Mouse (Mus musculus) stomach, postnatal 0 days (tissue): ENCODE measurements around the gene Efl1. TPM values are rescaled to one million over a fixed set of nuclear protein-coding genes. Genes with fewer than 3 reads are reported as not detected.

Experiments
- ATAC-seq: fragments of 200-750 bp; cut with Nextera tagmentation; 2 replicates; pipeline ENCODE4 v1.8.0; 2017; ENCODE audit not compliant: low FRiP score, low TSS enrichment
- DNase-seq: peaks from one replicate; pipeline ENCODE4 v3.0.0-alpha.2; 2016; ENCODE audit warnings: low spot score
- H3K27ac ChIP-seq: fragments of 300-500 bp; sonication (generic); replicated peaks from 2 replicates; pipeline ENCODE4 v1.5.1; 2014; ENCODE audit warnings: mild to moderate bottlenecking, control low read depth
- H3K27me3 ChIP-seq: fragments of 300-500 bp; sonication (generic); 2 replicates; pipeline ENCODE4 v1.6.1; 2014; ENCODE audit warnings: low read length; ENCODE audit not compliant: control insufficient read depth, insufficient read depth
- H3K36me3 ChIP-seq: fragments of 300-500 bp; sonication (generic); 2 replicates; pipeline ENCODE4 v1.6.1; 2014; ENCODE audit warnings: low read length, mixed read lengths; ENCODE audit not compliant: control insufficient read depth, insufficient read depth
- H3K4me1 ChIP-seq: fragments of 300-500 bp; sonication (generic); replicated peaks from 2 replicates; pipeline ENCODE4 v1.6.1; 2014; ENCODE audit warnings: antibody characterized with exemption; ENCODE audit not compliant: control insufficient read depth, insufficient read depth
- H3K4me2 ChIP-seq: fragments of 300-500 bp; sonication (generic); replicated peaks from 2 replicates; pipeline ENCODE4 v1.6.1; 2014; ENCODE audit warnings: low read depth, mild to moderate bottlenecking, control low read depth, moderate library complexity
- H3K4me3 ChIP-seq: fragments of 300-500 bp; sonication (generic); 2 replicates; pipeline ENCODE4 v1.5.1; 2014; ENCODE audit warnings: low read depth, low read length, control low read depth
- H3K9ac ChIP-seq: fragments of 300-500 bp; sonication (generic); 2 replicates; pipeline ENCODE4 v1.6.1; 2014; ENCODE audit warnings: mild to moderate bottlenecking, low read length, control low read depth, mixed read lengths
- H3K9me3 ChIP-seq: fragments of 300-500 bp; sonication (generic); 2 replicates; pipeline ENCODE4 v1.6.1; 2016; ENCODE audit warnings: low read length; ENCODE audit not compliant: control insufficient read depth
- CTCF ChIP-seq: IDR thresholded peaks from 2 replicates; pipeline ENCODE4 v1.5.1; 2016; ENCODE audit warnings: antibody characterized with exemption, low read depth, mild to moderate bottlenecking, moderate library complexity
- EP300 ChIP-seq: optimal IDR thresholded peaks from 2 replicates; pipeline ENCODE3; 2016; ENCODE audit warnings: antibody characterized with exemption
- WGBS: fragments of 180-500 bp; shearing (Covaris S2); extraction: QIAGEN DNeasy Blood & Tissue Kit; methylation state at CpG from one replicate; pipeline ENCODE4 v1.1.7; 2014; 5-methylcytosine and 5-hydroxymethylcytosine counted together
- polyA plus RNA-seq: library from polyadenylated mRNA; unstranded; fragments of >200 nt; fragmentation: Nextera tagmentation; extraction: Ambion mirVana; gene quantifications from 2 replicates; pipeline ENCODE4 v1.2.1, GENCODE M21; 2015

Gene Efl1
- 14.3 and 14.5 TPM in 2 replicates for polyA plus RNA-seq

- Histone ChIP-seq H3K4me3 (peak within 1 kb of the TSS; percentile 77), H3K4me2 (peak within 1 kb of the TSS; percentile 76), H3K27ac (peak within 1 kb of the TSS; percentile 84), H3K9me3 (no peaks in the 10 kb centered on the region), H3K27me3 (no peaks in the 10 kb centered on the region), H3K36me3 (no peaks in the 10 kb centered on the region; the same call in 1 of the 2 replicates), H3K9ac (peak within 1 kb of the TSS; percentile 85), H3K4me1 (no peaks in the 10 kb centered on the region)
- no peak for TF ChIP-seq EP300
- peak; percentile 27 for TF ChIP-seq CTCF
- ATAC-seq, result peak; percentile 94
- WGBS, result under 1% methylated on average over 46 of the region's 46 CpGs
- DNase-seq, result peak; percentile 96
These were observed at the start of gene Efl1, which contains the start of gene Saxo2 for GRCm38 (mm10) chr7:82648353-82649080. Efl1 (plus strand) TSS chr7:82648614. Saxo2 (minus strand) TSS chr7:82648528.

GRCm38 (mm10) chr7:82602008-82602407 is 46.4 kb upstream of the Efl1 start:
- Histone ChIP-seq H3K4me1 (no peaks in the 10 kb centered on the region), H3K9ac (no peak overlapping the region), H3K4me3 (no peak overlapping the region), H3K27ac (no peak overlapping the region), H3K27me3 (no peaks in the 10 kb centered on the region), H3K4me2 (no peak overlapping the region), H3K36me3 (no peaks in the 10 kb centered on the region), H3K9me3 (no peaks in the 10 kb centered on the region)
- WGBS, result 77% methylated on average over 4 of the region's 4 CpGs
- TF ChIP-seq CTCF (no peak), EP300 (no peak)
- no peak for ATAC-seq
- DNase-seq, result no peak

- ATAC-seq (no peak), DNase-seq (no peak)
- Histone ChIP-seq H3K27me3 (no peaks in the 10 kb centered on the region), H3K9ac (no peak overlapping the region), H3K9me3 (no peaks in the 10 kb centered on the region), H3K27ac (no peak overlapping the region), H3K36me3 (no peaks in the 10 kb centered on the region), H3K4me3 (no peak overlapping the region), H3K4me2 (no peak overlapping the region), H3K4me1 (no peaks in the 10 kb centered on the region)
- WGBS, result 52% methylated on average over 6 of the region's 6 CpGs
- TF ChIP-seq EP300, result no peak
- no peak for TF ChIP-seq CTCF
These were observed 43.0 kb upstream of the Efl1 start for GRCm38 (mm10) chr7:82605425-82605824.

- Histone ChIP-seq H3K36me3 (no peaks in the 10 kb centered on the region), H3K9me3 (no peaks in the 10 kb centered on the region), H3K4me2 (no peak overlapping the region), H3K27ac (no peak overlapping the region), H3K4me1 (no peaks in the 10 kb centered on the region), H3K9ac (no peak overlapping the region), H3K4me3 (no peak overlapping the region), H3K27me3 (no peaks in the 10 kb centered on the region)
- WGBS, result 59% methylated on average over 3 of the region's 3 CpGs
- DNase-seq (no peak), ATAC-seq (no peak)
- TF ChIP-seq EP300, result no peak
- TF ChIP-seq CTCF, result peak; percentile 67
These were observed 38.8 kb upstream of the Efl1 start for GRCm38 (mm10) chr7:82609629-82610028.

- Histone ChIP-seq H3K4me3 (no peak overlapping the region), H3K4me2 (no peak overlapping the region), H3K36me3 (no peaks in the 10 kb centered on the region), H3K27me3 (no peaks in the 10 kb centered on the region), H3K27ac (no peak overlapping the region), H3K9ac (no peak overlapping the region), H3K9me3 (no peaks in the 10 kb centered on the region), H3K4me1 (no peaks in the 10 kb centered on the region)
- TF ChIP-seq EP300, result no peak
- no peak for TF ChIP-seq CTCF
- DNase-seq (peak; percentile 42), ATAC-seq (no peak)
- 17% methylated on average over 7 of the region's 7 CpGs for WGBS
These were observed 23.1 kb upstream of the Efl1 start for GRCm38 (mm10) chr7:82625342-82625741.

- Histone ChIP-seq H3K4me1 (no peaks in the 10 kb centered on the region), H3K4me3 (no peak overlapping the region), H3K27ac (no peak overlapping the region), H3K27me3 (no peaks in the 10 kb centered on the region), H3K9me3 (no peaks in the 10 kb centered on the region), H3K36me3 (no peaks in the 10 kb centered on the region; the same call in 1 of the 2 replicates), H3K9ac (no peak overlapping the region), H3K4me2 (no peak overlapping the region)
- TF ChIP-seq EP300, result no peak
- no peak for TF ChIP-seq CTCF
- 78% methylated on average over 3 of the region's 3 CpGs for WGBS
- ATAC-seq (no peak), DNase-seq (no peak)
These were observed 1.2 kb upstream of the Efl1 start for GRCm38 (mm10) chr7:82647183-82647582.
